Comparison of ENCODE assay signal across 8 mouse cellular contexts in the genomic region with DNA sequence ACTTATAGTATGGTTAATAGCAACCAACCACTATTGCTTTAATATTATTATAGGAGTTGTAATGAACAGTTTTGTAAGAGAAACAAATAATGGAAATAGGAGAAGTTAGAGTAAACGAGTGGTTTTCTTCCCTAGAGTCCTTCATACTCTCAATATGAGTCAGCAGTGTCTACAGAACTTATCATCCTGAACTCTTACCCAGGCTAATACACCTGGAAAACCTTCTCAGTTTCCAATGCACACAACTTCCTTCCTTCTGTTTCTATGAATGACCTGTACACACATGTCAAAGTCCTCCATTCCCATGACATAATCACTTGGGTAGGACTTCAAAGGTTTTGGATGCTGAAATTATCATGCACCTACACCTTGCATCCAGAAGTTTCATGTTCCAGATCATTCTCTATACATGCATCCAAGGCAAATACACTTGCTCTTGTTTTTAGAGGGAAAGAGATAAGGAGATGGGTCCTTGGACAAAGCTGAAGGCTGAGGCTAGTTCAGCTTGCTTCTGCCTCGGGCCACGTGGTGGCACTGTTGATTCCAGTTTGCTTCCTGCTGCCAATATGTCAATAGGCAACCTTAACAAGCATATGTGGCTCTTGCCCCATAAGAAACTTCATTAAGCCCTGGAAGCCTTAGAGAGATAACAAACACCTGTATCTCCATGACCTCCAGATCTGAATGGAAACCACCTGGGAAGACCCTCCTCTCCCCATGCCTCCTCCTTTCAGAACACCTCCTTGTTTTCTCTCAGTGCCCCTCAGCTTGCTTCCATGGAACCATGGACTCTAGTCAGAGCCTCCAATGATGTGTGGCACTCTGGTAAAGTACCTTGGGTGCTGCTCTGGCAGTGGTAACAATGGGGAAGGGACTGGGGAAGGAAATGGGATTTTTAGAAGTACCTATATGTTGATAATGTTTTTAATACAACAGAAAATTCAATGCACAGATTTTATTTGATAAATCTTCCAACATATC.
DNase-seq lines count a peak whose midpoint lies in the region; ATAC-seq and TF ChIP-seq lines count a peak whose summit lies in the region.

No protein-coding gene starts in this region.

- no peak overlapping the region for H3K4me3 ChIP-seq in heart, embryonic 10.5 days
- H3K4me3 ChIP-seq in bone marrow, adult 2 months (replicated peaks; ENCODE audit: control insufficient read depth, low read depth, low read length), result no peak overlapping the region
- no peak overlapping the region for H3K4me3 ChIP-seq in hindbrain, embryonic 12.5 days
- no peak overlapping the region for H3K4me3 ChIP-seq in midbrain, embryonic 10.5 days
- no peak overlapping the region for H3K4me3 ChIP-seq in small intestine, adult 2 months (ENCODE audit: low read depth, low read length)

- no peak overlapping the region for H3K4me2 ChIP-seq in hindbrain, embryonic 12.5 days (replicated peaks)

- no peak overlapping the region for H3K9ac ChIP-seq in hindbrain, embryonic 12.5 days

- 33% methylated on average over 3 of the region's 3 CpGs for WGBS in heart, embryonic 10.5 days
- WGBS in bone marrow, adult 2 months, result 19% methylated on average over 3 of the region's 3 CpGs
- WGBS in hindbrain, embryonic 12.5 days, result 35% methylated on average over 3 of the region's 3 CpGs
- 35% methylated on average over 3 of the region's 3 CpGs for WGBS in midbrain, embryonic 10.5 days
- WGBS in small intestine, adult 2 months, result 12% methylated on average over 3 of the region's 3 CpGs

- H3K27me3 ChIP-seq in heart, embryonic 10.5 days (ENCODE audit: insufficient read depth, poor library complexity, severe bottlenecking), result no peaks in the 10 kb centered on the region
- no peaks in the 10 kb centered on the region for H3K27me3 ChIP-seq in hindbrain, embryonic 12.5 days
- peaks cover 42% of the 10 kb centered on the region for H3K27me3 ChIP-seq in midbrain, embryonic 10.5 days (ENCODE audit: low read depth, poor library complexity, severe bottlenecking)
- no peaks in the 10 kb centered on the region for H3K27me3 ChIP-seq in small intestine, adult 2 months (ENCODE audit: control insufficient read depth, insufficient read depth, low read length)

- no peaks in the 10 kb centered on the region for H3K36me3 ChIP-seq in heart, embryonic 10.5 days
- H3K36me3 ChIP-seq in hindbrain, embryonic 12.5 days, result no peaks in the 10 kb centered on the region
- H3K36me3 ChIP-seq in midbrain, embryonic 10.5 days, result no peaks in the 10 kb centered on the region
- no peaks in the 10 kb centered on the region for H3K36me3 ChIP-seq in small intestine, adult 2 months (ENCODE audit: control insufficient read depth, insufficient read depth, low read length)

- no peak overlapping the region for H3K27ac ChIP-seq in heart, embryonic 10.5 days
- H3K27ac ChIP-seq in bone marrow, adult 2 months (ENCODE audit: control insufficient read depth, insufficient read depth, low read depth, low read length, poor library complexity), result no peak overlapping the region
- no peak overlapping the region for H3K27ac ChIP-seq in hindbrain, embryonic 12.5 days
- no peak overlapping the region for H3K27ac ChIP-seq in midbrain, embryonic 10.5 days (replicated peaks)
- H3K27ac ChIP-seq in small intestine, adult 2 months (ENCODE audit: insufficient read depth, low read depth, low read length), result no peak overlapping the region

- peak; percentile 56 for TF ChIP-seq CTCF in bone marrow, adult 2 months (IDR thresholded peaks at IDR 0.05; ENCODE audit: control insufficient read depth, insufficient read depth, low read length)
- TF ChIP-seq CTCF in small intestine, adult 2 months (IDR thresholded peaks at IDR 0.05; ENCODE audit: extremely low read depth, insufficient read length, insufficient replicate concordance, low read depth, low read length), result peak; percentile 49; the same call in 1 of the 2 replicates

- no peaks in the 10 kb centered on the region for H3K9me3 ChIP-seq in heart, embryonic 10.5 days
- H3K9me3 ChIP-seq in hindbrain, embryonic 12.5 days (replicated peaks), result no peaks in the 10 kb centered on the region
- no peaks in the 10 kb centered on the region for H3K9me3 ChIP-seq in midbrain, embryonic 10.5 days (replicated peaks)

- TF ChIP-seq POLR2A in bone marrow, adult 2 months (IDR thresholded peaks at IDR 0.05; ENCODE audit: borderline replicate concordance, control insufficient read depth, low read depth, low read length), result no peak
- no peak for TF ChIP-seq POLR2A in small intestine, adult 2 months (IDR thresholded peaks at IDR 0.05; ENCODE audit: low read depth, low read length)

- peak; percentile 40 to 65 for DNase-seq in heart, adult 18-20 months
- no peak for DNase-seq in heart, embryonic 10.5 days (ENCODE audit: low spot score)
- DNase-seq in fat pad, adult 2 months (ENCODE audit: extremely low read depth, low read depth, low spot score), result peak; percentile 8
- DNase-seq in layer of hippocampus, postnatal 14 days (ENCODE audit: low spot score in 2 of 2), result peak; percentile 50 to 61
- peak; percentile 65 for DNase-seq in midbrain, embryonic 10.5 days (ENCODE audit: low spot score)

- H3K4me1 ChIP-seq in heart, embryonic 10.5 days, result no peaks in the 10 kb centered on the region
- H3K4me1 ChIP-seq in bone marrow, adult 2 months (ENCODE audit: control insufficient read depth, insufficient read depth, low read length), result no peaks in the 10 kb centered on the region
- no peaks in the 10 kb centered on the region for H3K4me1 ChIP-seq in hindbrain, embryonic 12.5 days
- H3K4me1 ChIP-seq in midbrain, embryonic 10.5 days, result peaks cover 4% of the 10 kb centered on the region; the same call in 1 of the 2 replicates
- H3K4me1 ChIP-seq in small intestine, adult 2 months (ENCODE audit: control insufficient read depth, insufficient read depth, insufficient read length, low read length), result no peaks in the 10 kb centered on the region

- ATAC-seq in hindbrain, embryonic 12.5 days (ENCODE audit: low FRiP score), result peak; percentile 76
